17 mouse cellular contexts compared by ENCODE assay signal in the genomic region with DNA sequence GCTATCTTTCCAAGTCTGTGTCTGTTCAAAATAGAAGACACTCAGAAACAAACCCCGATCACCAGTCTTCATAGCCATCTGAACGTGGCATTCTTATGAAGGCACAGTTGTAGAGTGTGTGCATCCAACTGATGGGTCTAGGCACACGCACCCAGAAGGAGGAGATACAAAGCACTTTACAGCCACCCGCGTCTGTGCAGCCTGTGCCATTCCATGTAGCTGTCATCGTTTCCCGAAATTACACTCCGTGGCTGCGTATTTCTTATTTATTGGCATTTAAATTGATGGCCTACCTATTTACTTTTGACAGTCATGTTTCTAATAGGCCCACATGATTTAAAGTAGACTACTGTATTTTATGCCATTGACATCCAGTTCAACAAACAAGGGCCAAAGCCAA. TPM values are rescaled to one million over a fixed set of nuclear protein-coding genes. Genes with fewer than 3 reads are reported as not detected.
A peak's percentile ranks its signal among the peaks of the same experiment; 100 is the strongest.
DNase-seq lines count a peak whose midpoint lies in the region; ATAC-seq and TF ChIP-seq lines count a peak whose summit lies in the region.
"Had no signal": no experiment of that assay in that cellular context is flagged by ENCODE, and none has a peak within 500 bp of the region (broad histone marks: within the 10 kb centered on the region; RNA-seq: fewer than 3 reads in every experiment).

No protein-coding gene starts in this region.

- 0 out of 2 replicates have a peak, but pooled peaks cover 6% of the 10 kb centered on the region for H3K36me3 ChIP-seq in forebrain, embryonic 13.5 days (ENCODE audit: poor library complexity, severe bottlenecking)
- no peaks in the 10 kb centered on the region for H3K36me3 ChIP-seq in hindbrain, postnatal 0 days (ENCODE audit: insufficient read depth, low read length)
- H3K36me3 ChIP-seq in neural tube, embryonic 14.5 days (ENCODE audit: control insufficient read depth, insufficient read depth, low read length) = no peaks in the 10 kb centered on the region
- H3K36me3 ChIP-seq: limb, embryonic 12.5 days had no signal

- peaks cover 76% of the 10 kb centered on the region for H3K4me1 ChIP-seq in forebrain, embryonic 13.5 days
- peaks cover 19% of the 10 kb centered on the region for H3K4me1 ChIP-seq in hindbrain, postnatal 0 days (ENCODE audit: insufficient read depth, low read length)
- peaks cover 19% of the 10 kb centered on the region for H3K4me1 ChIP-seq in neural tube, embryonic 14.5 days (ENCODE audit: control insufficient read depth, insufficient read depth, low read length)
- H3K4me1 ChIP-seq: limb, embryonic 12.5 days had no signal

- peak overlapping the region; percentile 21; the same call in 1 of the 2 replicates for H3K27ac ChIP-seq in forebrain, embryonic 13.5 days
- H3K27ac ChIP-seq in hindbrain, postnatal 0 days = peak overlapping the region; percentile 97
- H3K27ac ChIP-seq in neural tube, embryonic 14.5 days (ENCODE audit: low read depth, low read length) = peak overlapping the region; percentile 97
- H3K27ac ChIP-seq in gastrocnemius, adult 2 months = no peak overlapping the region
- H3K27ac ChIP-seq: heart, adult 2 months; limb, embryonic 12.5 days had no signal

- 71% methylated on average over 9 of the region's 9 CpGs for WGBS in forebrain, embryonic 13.5 days
- WGBS in hindbrain, postnatal 0 days = 41% methylated on average over 9 of the region's 9 CpGs
- WGBS in neural tube, embryonic 14.5 days = 23% methylated on average over 9 of the region's 9 CpGs

- peak; percentile 56 to 61 for DNase-seq in cerebellum, postnatal 10 days
- DNase-seq in cerebellum, adult 11 months = no peak
- peak; percentile 51 for DNase-seq in hindbrain, postnatal 0 days (ENCODE audit: low spot score)
- no peak for DNase-seq in retina, postnatal 1 day
- no peak for DNase-seq in gastrocnemius, adult 2 months
- no peak for DNase-seq in adrenal gland, postnatal 36 days
- DNase-seq: heart, adult 2 months; heart, postnatal 4 days; kidney, adult 9 months; layer of hippocampus, adult 9-11 months; lung, adult 18-20 months had no signal

- H3K9me3 ChIP-seq in forebrain, embryonic 13.5 days (replicated peaks) = no peaks in the 10 kb centered on the region
- H3K9me3 ChIP-seq in hindbrain, postnatal 0 days (ENCODE audit: low read length) = no peaks in the 10 kb centered on the region
- no peaks in the 10 kb centered on the region for H3K9me3 ChIP-seq in neural tube, embryonic 14.5 days (ENCODE audit: control insufficient read depth, low read length)
- H3K9me3 ChIP-seq: limb, embryonic 12.5 days had no signal

- TF ChIP-seq CTCF in hindbrain, postnatal 0 days (IDR thresholded peaks at IDR 0.05; ENCODE audit: low read depth) = no peak
- TF ChIP-seq CTCF in gastrocnemius, adult 2 months (IDR thresholded peaks at IDR 0.05) = no peak

- H3K27me3 ChIP-seq in forebrain, embryonic 13.5 days = peaks cover 2% of the 10 kb centered on the region; the same call in 1 of the 2 replicates
- H3K27me3 ChIP-seq in hindbrain, postnatal 0 days (ENCODE audit: insufficient read depth, low read length) = no peaks in the 10 kb centered on the region
- H3K27me3 ChIP-seq in neural tube, embryonic 14.5 days (ENCODE audit: control insufficient read depth, insufficient read depth, low read length) = no peaks in the 10 kb centered on the region; the same call in 1 of the 2 replicates

- H3K9ac ChIP-seq in forebrain, embryonic 13.5 days = peak overlapping the region; percentile 95
- H3K9ac ChIP-seq in hindbrain, postnatal 0 days (replicated peaks; ENCODE audit: low read length) = peak overlapping the region; percentile 87
- peak overlapping the region; percentile 97 for H3K9ac ChIP-seq in neural tube, embryonic 14.5 days (replicated peaks; ENCODE audit: low read depth, low read length)
- H3K9ac ChIP-seq: limb, embryonic 12.5 days had no signal

- intact Hi-C loops in gastrocnemius, adult 2 months (cut with DNase I) = no loop called here

- H3K4me2 ChIP-seq in forebrain, embryonic 13.5 days = peak overlapping the region; percentile 67
- peak overlapping the region; percentile 70 for H3K4me2 ChIP-seq in hindbrain, postnatal 0 days (ENCODE audit: low read depth, low read length)
- peak overlapping the region; percentile 95 for H3K4me2 ChIP-seq in neural tube, embryonic 14.5 days (ENCODE audit: low read depth, low read length)

- no peak for ATAC-seq in forebrain, embryonic 13.5 days
- ATAC-seq in hindbrain, postnatal 0 days = no peak
- 0 out of 2 replicates have a peak, but pooled peaks have one; percentile 19 for ATAC-seq in neural tube, embryonic 14.5 days (ENCODE audit: low read depth)

- H3K4me3 ChIP-seq in forebrain, embryonic 13.5 days = peak overlapping the region; percentile 76
- H3K4me3 ChIP-seq in hindbrain, postnatal 0 days (ENCODE audit: low read length) = peak overlapping the region; percentile 78
- H3K4me3 ChIP-seq in neural tube, embryonic 14.5 days (ENCODE audit: low read depth, low read length) = peak overlapping the region; percentile 64
- H3K4me3 ChIP-seq in gastrocnemius, adult 2 months = no peak overlapping the region
- H3K4me3 ChIP-seq: heart, adult 2 months; limb, embryonic 12.5 days had no signal

RNA-seq across cellular contexts. Expression of a gene that starts 50.1 kb away (rescaled TPM):
- polyA plus RNA-seq in forebrain, embryonic 13.5 days (2015; fragmentation: Nextera tagmentation; extraction: Ambion mirVana) = 0.06 TPM in 1 of 2 replicates, not detected in the other
- not detected in 2 replicates for total RNA-seq in hindbrain, postnatal 0 days (2014; rRNA removed)
- polyA plus RNA-seq in hindbrain, postnatal 0 days (2015; fragmentation: Nextera tagmentation; extraction: Ambion mirVana) = not detected in 2 replicates
- 0.09 TPM in 1 of 2 replicates, not detected in the other for polyA plus RNA-seq in neural tube, embryonic 14.5 days (2014; fragmentation: Nextera tagmentation; extraction: Ambion mirVana)
- not detected for total RNA-seq in gastrocnemius, adult 2 months (2021)
- total RNA-seq in adrenal gland, postnatal 36 days (2021) = not detected
- total RNA-seq: heart, adult 2 months; heart, postnatal 4 days; megakaryocyte-erythroid progenitor cell, adult 5-6 weeks had no signal
- polyA plus RNA-seq: embryonic facial prominence, embryonic 11.5 days; heart, adult 2 months; limb, embryonic 12.5 days; spleen, adult 2 months had no signal

Comparison
In these comparisons a context has a peak if more than half of its experiments do, and no peak if none do; other contexts are left out.
1. DNase-seq: peak in cerebellum, postnatal 10 days (2 of 2) and hindbrain, postnatal 0 days (single experiment); none in cerebellum, adult 11 months (single experiment), retina, postnatal 1 day (single experiment), gastrocnemius, adult 2 months (single experiment) and adrenal gland, postnatal 36 days (0 of 2).
2. Peak in every context shown above with its lines, with median percentiles within 50 percentile points of each other: H3K4me2 ChIP-seq and H3K9ac ChIP-seq.